Mouse (Mus musculus): Measurements from ENCODE around the gene Castor1.

DNA sequence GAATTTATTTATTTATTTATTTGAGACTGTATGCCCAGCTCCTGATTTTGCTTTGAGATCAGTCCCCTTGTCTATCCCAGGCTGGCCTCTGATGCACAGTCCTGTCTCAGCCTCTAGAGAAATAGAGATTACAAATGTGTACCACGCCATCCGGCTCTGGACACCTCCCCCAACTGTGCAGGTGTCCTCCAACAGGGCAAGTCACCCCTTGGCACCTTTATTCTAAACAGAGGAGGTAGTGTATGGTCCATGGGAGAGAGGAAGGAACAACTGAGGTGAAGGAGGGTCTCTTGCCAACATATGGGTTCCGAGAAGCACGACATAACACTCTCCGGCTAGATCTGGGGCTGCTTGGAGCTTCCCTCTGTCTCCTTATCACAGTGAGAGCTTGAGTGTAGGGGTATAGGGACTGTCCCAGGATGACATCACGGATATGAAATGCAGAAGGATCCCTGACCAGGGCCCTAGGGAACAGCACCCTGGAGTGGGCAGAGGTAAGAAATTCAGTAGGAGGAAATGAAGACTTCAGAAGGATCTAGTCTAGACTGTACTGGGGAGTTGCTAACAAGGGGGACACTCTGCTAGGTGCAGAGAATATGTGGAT lies 17.1 kb downstream of the Castor1 start:
- TF ChIP-seq POLR2A (IDR thresholded peaks at IDR 0.05; ENCODE audit: extremely low read depth, insufficient read depth, low read length) (no peak), CTCF (IDR thresholded peaks at IDR 0.05; ENCODE audit: extremely low read depth, insufficient read depth, low read length) (no peak)
